Mouse (Mus musculus) central nervous system, embryonic 14 days (tissue): ENCODE measurements around the gene Gm45015. TPM values are rescaled to one million over a fixed set of nuclear protein-coding genes. Genes with fewer than 3 reads are reported as not detected.

Experiments
- polyA plus RNA-seq: library from polyadenylated mRNA; depleted of rRNA; stranded (reverse); fragments of >200 nt; gene quantifications from 2 replicates; pipeline ENCODE4 v1.2.3, GENCODE M21; 2012; rRNA removed

The Gm45015 gene
- polyA plus RNA-seq = not detected in 2 replicates

DNA sequence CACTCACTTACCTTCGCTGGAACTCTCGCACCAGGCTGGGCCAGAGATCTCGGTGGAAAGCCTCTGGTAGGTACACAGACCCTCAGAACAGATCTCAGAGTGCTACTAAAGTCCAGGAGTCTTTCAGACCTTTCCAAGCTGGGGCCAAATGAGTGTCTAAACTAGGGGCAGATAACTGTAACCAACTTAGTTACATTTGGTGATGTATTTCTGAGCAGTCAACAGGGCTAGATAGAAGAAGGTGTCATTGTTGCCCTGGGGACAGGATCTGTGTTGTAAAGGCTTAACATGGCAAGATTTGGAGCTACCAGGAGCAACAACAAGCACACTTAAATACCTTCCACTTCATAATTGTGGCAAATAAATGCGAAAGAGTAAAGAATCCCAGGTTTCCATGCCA, at the start of gene Gm45015:
Gene Gm45015, minus strand, starts transcription at position 101 of the 400 bp plus-strand sequence.

DNA sequence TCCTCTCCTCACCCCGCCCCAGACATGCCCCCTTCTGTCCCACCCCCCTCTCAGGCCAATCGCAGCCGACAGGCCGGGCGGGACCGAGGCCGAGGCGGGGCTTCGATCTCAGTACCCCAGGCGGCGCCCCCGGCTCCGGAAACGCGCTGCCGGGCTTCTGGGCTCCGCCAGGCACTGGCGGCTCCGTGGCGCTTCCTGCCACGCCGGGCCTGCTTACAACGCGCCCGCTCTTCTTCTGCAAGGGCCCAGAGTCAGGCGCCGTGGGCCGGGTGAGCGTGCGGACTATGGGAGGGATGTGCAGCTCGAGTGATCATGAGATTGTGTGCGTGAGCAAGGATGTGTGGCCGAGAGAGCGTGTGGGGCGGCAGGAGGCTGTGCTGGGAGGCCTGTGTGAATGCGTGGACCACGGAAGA, 5.8 kb upstream of the Gm45015 start, which contains the start of gene Zfp275:
Gene Zfp275, plus strand, starts transcription at position 139 of the 413 bp plus-strand sequence.

DNA sequence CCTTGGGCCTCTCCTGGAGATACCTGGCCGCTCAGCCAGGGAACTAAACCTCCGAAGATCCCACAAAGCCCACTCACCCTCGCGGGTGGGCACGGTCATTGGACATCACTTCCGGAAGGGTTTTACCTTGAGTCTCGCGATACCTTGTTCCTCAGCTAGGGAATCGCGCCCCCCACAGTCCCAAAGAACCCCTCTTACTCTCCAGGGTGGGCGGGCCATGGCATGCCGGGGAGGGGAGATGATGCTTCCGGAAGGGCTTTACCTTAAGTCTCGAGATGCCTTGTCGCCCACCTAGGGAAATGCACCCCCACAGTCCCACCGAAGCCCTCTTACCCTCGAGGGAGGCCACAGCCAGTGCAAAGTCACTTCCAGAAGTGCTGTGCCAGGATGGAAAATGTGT, 43.8 kb downstream of the Gm45015 start, which contains the start of the genes Xlr5a and Xlr5c:
Gene Xlr5a, minus strand, starts transcription at position 101 of the 400 bp plus-strand sequence.
Gene Xlr5c, minus strand, starts transcription at position 101 of the 400 bp plus-strand sequence.

Other genes starting within 250 kb of the Gm45015 start
- gene Xlr3a, start 239.7 kb downstream of the Gm45015 start, polyA plus RNA-seq = 3.7 and 4.6 TPM in 2 replicates
- 0.65 and 0.87 TPM in 2 replicates for gene Gm14685, start 219.8 kb downstream of the Gm45015 start, polyA plus RNA-seq
- gene Xlr5b, start 188.0 kb downstream of the Gm45015 start, polyA plus RNA-seq = not detected in 2 replicates
- gene DXBay18, start 187.4 kb downstream of the Gm45015 start, polyA plus RNA-seq = 0.38 and 0.63 TPM in 2 replicates
- not detected in 2 replicates for gene Spin2d, start 159.9 kb downstream of the Gm45015 start, polyA plus RNA-seq
- gene Xlr3b, start 144.6 kb downstream of the Gm45015 start, polyA plus RNA-seq = 10.9 and 11.3 TPM in 2 replicates
- gene Xlr4b, start 122.5 kb downstream of the Gm45015 start, polyA plus RNA-seq = 0.57 and 0.91 TPM in 2 replicates
- gene F8a, start 108.5 kb downstream of the Gm45015 start, polyA plus RNA-seq = 13.4 and 14.4 TPM in 2 replicates
- gene Xlr4c, start 93.7 kb downstream of the Gm45015 start, polyA plus RNA-seq = 0.29 and 0.49 TPM in 2 replicates
- gene Xlr3c, start 71.5 kb downstream of the Gm45015 start, polyA plus RNA-seq = 0.14 and 0.16 TPM in 2 replicates
- gene Xlr5a, start 43.9 kb downstream of the Gm45015 start, polyA plus RNA-seq = 0.05 TPM in 1 of 2 replicates, not detected in the other
- gene Xlr5c, start 43.9 kb downstream of the Gm45015 start, polyA plus RNA-seq = not detected in 2 replicates
- 22.3 and 25.1 TPM in 2 replicates for gene Zfp275, start 5.8 kb upstream of the Gm45015 start, polyA plus RNA-seq
- 0.28 and 0.38 TPM in 2 replicates for gene Gm18336, start 61.9 kb upstream of the Gm45015 start, polyA plus RNA-seq
- gene Zfp92, start 74.3 kb upstream of the Gm45015 start, polyA plus RNA-seq = 0.98 and 1.00 TPM in 2 replicates
- 0.11 and 0.12 TPM in 2 replicates for gene Trex2, start 98.5 kb upstream of the Gm45015 start, polyA plus RNA-seq
- 53.8 and 55.2 TPM in 2 replicates for gene Haus7, start 122.2 kb upstream of the Gm45015 start, polyA plus RNA-seq
- 61.3 and 123 TPM in 2 replicates for gene Bgn, start 146.8 kb upstream of the Gm45015 start, polyA plus RNA-seq
- gene Atp2b3, start 166.2 kb upstream of the Gm45015 start, polyA plus RNA-seq = 8.5 and 8.7 TPM in 2 replicates